Mouse (Mus musculus) adrenal gland, adult 8-10 months (tissue): Measurements from ENCODE around the gene Hs2st1. TPM values are rescaled to one million over a fixed set of nuclear protein-coding genes. Genes with fewer than 3 reads are reported as not detected.

Source experiments
- DNase-seq: peaks from one replicate; pipeline ENCODE4 v3.0.0; 2022
- total RNA-seq, 4 experiments: library from RNA; stranded (reverse); gene quantifications; 2 replicates each; pipeline ENCODE4 v1.2.4; 2022

The Hs2st1 gene
- total RNA-seq, 4 experiments from 2014 or later = 14.7 to 23.9 (median 17.6) TPM

DNA sequence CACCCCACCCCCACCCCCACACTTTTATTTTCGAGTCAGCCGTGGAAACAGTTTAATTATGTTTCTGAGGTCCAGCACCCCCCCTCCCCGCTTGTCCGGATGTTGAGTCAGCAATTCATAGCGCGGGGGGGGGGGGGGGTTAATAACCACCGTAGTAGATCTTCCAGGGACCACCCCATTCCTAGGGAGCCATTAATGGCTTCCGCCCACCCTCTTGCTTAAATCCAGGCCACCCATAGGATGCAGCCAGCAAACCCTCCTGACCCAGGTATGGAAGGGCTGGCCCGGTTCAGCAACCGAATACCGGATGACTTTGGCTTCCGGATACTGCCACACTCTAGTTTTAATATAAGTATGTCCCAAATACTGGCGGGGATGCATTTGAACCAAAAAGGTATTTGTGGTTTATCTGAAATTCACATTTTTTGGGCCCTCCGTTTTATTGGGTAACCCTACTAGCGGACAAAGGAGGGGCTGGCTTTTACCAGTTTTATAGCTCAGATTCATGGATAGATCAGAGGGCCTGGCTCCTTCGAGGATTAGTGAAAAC lies 188.5 kb downstream of the Hs2st1 start:
- DNase-seq = no peak

DNA sequence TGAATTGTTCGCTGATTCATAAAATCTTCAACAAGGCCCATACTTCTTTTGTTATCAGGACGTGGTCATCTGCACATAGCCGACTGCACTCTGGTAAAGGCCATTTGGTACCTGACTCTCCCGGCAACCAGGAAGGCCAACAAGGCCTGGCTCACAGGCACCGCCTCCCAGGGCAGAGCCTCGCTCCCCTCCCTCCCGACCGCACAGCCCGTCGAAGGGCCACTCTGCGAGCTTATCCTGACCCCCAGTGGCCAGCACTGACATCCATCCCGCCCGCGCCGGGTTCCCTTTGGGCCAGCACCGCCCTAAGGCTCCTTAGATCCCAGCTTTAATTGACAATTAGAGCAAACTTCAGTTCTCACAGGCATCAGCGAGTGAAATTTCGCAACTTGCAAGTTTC lies 189.1 kb downstream of the Hs2st1 start:
- peak; percentile 74 for DNase-seq

DNA sequence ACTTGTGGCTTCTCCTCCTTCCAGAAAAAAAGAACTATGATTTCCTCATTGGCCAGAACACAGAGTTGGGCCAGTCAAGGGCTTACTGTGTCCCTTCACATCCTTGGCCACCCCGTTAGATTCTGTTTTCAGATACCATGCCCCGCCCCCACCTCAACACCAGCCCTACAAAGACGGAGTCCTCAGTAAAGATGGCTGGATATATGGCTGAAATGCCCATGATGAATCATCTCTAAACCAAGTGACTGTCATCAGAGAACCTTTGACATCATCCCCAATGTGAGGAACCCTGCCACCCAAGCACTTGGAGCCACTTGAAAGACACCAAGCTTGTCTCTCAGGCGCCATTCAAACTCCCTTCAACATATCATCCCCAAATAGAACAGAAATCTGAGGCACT lies 190.2 kb downstream of the Hs2st1 start:
- DNase-seq = no peak

Other genes with a start within 250 kb of the Hs2st1 start
- gene Selenof, start 123 bp upstream of the Hs2st1 start, total RNA-seq = 100 to 1,000 TPM; 329 to 408 (median 334) TPM
- gene Sh3glb1, start 150.2 kb upstream of the Hs2st1 start, total RNA-seq = 100 to 1,000 TPM in 3 of 4 experiments, 10 to 100 TPM in 1; 82.1 to 133 (median 115) TPM
- gene Clca3a1, start 190.8 kb upstream of the Hs2st1 start, total RNA-seq = 1 to 10 TPM in 3 of 4 experiments, under 1 TPM in 1; 0.89 to 3.4 (median 2.2) TPM
- gene Clca3a2, start 249.3 kb upstream of the Hs2st1 start, total RNA-seq = not detected